Mouse (Mus musculus) 3134 (cell line): ENCODE data around the gene Hexim1.

Experiments used
- DNase-seq: peaks from one replicate; pipeline ENCODE4 v3.0.0-alpha.2; 2011; ENCODE audit warnings: low spot score; ENCODE audit not compliant: insufficient read length; ENCODE audit errors: extremely low read depth

Hexim1 gene

GRCm38 (mm10) chr11:103147766-103148165 lies 31.7 kb downstream of the Hexim1 start:
- no peak for DNase-seq

- no peak for DNase-seq
These were observed 33.7 kb downstream of the Hexim1 start for GRCm38 (mm10) chr11:103149771-103150170.

DNA sequence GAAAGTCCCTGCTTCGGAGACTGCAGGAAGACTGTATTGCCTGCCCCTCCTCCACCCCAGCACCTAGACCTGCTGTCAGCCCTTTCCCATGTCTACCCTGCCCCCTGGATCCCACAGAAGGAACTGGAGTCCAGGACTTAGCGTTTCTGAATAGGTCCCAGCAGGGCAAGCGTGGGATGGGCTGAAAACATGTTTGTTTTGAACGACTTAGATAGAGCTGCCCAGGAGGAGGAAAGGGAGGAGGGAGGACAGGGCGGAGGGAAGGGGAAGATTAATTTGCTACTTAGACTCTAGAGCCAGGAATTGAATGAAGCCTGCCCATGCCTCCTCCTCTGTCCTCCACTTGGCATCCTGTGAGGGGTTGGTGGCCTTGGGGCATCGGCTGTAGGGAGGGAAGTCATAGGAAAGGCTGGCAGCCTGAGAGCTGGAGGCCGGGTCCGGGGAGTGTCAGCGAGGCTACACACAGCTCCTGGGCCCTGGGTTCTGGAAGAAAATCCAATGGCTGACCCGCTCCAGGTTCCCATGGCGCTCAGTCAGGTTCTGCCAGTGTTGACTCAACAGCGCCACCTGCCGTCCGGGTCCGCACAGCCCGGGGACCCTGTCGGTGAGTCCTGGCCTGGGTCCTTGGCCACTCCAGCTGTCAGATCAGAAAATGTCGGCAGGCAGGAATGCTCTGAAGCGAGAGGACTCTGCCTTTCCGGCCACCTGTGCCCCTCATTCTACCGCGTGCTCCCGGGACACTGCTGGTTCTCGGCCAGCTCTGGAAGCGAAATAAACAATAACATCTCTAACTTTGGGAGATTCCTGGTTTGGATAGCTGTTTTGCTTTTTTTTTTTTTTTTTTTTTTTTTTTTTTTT lies 42.8 kb downstream of the Hexim1 start:
- DNase-seq, result peak; percentile 95

- no peak for DNase-seq
These were observed 44.7 kb downstream of the Hexim1 start for GRCm38 (mm10) chr11:103160738-103161137.

GRCm38 (mm10) chr11:103161449-103161848 lies 45.4 kb downstream of the Hexim1 start:
- DNase-seq, result no peak

GRCm38 (mm10) chr11:103162132-103162531 lies 46.1 kb downstream of the Hexim1 start:
- no peak for DNase-seq

DNA sequence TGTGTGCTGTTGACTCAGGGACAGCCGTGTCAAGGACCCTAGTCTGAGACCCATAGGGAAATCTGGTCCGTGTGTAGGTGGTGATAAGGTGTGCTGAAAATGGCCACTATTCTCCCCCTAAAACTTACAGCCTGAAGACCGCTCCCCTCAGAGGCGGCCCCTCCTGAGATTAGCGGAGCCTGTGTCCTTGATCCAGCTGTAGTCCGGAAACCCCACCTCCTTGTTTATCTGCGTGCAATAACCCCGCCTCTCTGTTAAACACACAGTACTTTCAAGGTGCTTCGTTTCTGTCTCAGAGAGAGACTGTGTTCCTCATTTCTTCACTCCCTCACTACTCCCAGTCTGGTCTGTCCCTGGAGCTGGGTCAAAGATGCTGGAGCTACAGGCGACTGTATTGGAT lies 48.4 kb downstream of the Hexim1 start:
- no peak for DNase-seq

DNA sequence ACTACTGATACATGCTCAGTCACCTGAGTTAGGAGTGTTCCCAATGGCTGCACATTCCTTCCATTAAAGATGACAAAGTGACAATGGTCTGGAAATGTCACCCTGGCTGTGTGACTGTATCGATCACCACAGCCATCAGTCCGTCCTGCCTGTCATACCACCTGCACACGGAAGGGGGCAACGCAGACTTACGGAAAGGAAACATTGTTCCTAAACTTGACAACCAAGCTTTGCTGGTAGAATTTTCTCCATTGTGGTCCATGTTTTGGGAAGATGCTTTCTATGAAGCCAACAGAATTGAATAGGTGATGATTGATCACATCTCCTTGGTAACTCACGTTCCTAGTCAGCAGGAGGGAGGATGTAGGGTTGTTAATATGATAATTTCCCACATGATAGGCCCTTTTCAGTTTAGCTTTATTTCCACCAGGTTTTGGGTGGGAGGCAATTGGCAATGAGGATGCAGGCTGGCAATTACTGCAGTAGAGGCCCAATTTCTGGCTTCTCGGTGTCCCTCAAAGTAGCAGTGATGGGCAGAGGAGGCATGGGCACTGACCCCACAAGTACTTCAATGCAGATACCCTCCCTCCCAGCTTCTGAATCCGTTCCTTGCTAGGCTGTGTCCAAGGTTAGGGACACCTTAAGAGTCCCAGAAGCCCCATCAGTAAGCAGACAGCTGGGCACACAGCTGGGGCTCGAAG lies 52.8 kb downstream of the Hexim1 start:
- no peak for DNase-seq
